Mouse (Mus musculus): ENCODE results near the gene Aamp. TPM values are rescaled to one million over a fixed set of nuclear protein-coding genes. Genes with fewer than 3 reads are reported as not detected.

Aamp gene
- polyA plus RNA-seq, 1 experiment from 2014 or later: 183 TPM

DNA sequence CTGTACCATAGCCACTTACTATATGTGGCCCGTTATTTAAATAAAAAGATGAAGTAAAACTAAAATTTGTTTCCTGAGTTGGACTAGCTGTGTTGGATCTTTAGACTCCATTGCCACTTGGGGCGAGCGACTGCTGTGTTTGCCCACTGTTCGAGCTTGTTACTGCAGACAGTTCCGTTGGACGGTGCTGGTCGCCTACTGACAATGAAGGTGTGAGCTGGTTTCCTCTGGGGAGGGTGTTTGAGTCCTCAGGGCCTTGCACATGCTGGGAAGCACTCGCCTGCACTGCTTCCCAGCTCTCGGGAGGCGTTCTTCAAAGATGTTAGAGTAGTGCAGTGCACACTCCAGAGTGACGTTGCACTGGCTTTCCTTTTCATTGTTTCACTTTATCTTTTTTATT is 44.9 kb downstream of the Aamp start:
- WGBS: 66% methylated on average over 11 of the region's 11 CpGs
- H3K36me3 ChIP-seq: no peaks in the 10 kb centered on the region
- H3K9ac ChIP-seq: no peak overlapping the region
- peaks cover 32% of the 10 kb centered on the region for H3K4me1 ChIP-seq
- H3K27me3 ChIP-seq: no peaks in the 10 kb centered on the region
- ATAC-seq (ENCODE audit: low FRiP score): no peak
- no peak overlapping the region for H3K27ac ChIP-seq
- no peaks in the 10 kb centered on the region for H3K9me3 ChIP-seq (replicated peaks)
- H3K4me2 ChIP-seq (replicated peaks): no peak overlapping the region
- H3K4me3 ChIP-seq: no peak overlapping the region

DNA sequence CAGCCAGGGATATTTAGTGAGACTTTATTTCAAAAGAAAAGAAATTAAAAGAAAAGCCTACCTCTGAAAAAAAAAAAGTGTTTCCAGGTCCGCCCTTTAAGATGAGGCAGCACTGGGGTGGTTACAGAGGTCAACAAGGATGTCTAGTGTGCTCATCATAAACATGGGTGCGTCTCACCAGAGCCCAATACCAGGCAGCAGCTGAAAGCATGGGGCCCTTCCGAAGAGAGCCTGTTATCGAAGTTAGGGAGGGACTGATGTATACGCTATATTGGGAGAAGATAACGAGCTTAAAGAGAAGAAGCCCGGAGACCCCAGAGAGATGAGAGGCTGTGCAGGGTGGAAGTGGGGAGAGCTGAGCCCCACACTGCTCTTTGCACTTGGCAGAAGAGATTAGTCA is 45.4 kb downstream of the Aamp start:
- Histone ChIP-seq H3K27me3 (no peaks in the 10 kb centered on the region), H3K9ac (0 out of 2 replicates have a peak overlapping the region, but pooled peaks have one; percentile 23), H3K4me1 (peaks cover 32% of the 10 kb centered on the region), H3K4me2 (replicated peaks) (no peak overlapping the region; the same call in 1 of the 2 replicates), H3K4me3 (no peak overlapping the region), H3K9me3 (replicated peaks) (no peaks in the 10 kb centered on the region), H3K27ac (no peak overlapping the region), H3K36me3 (no peaks in the 10 kb centered on the region)
- WGBS: 74% methylated on average over 7 of the region's 7 CpGs
- ATAC-seq (ENCODE audit: low FRiP score): no peak

DNA sequence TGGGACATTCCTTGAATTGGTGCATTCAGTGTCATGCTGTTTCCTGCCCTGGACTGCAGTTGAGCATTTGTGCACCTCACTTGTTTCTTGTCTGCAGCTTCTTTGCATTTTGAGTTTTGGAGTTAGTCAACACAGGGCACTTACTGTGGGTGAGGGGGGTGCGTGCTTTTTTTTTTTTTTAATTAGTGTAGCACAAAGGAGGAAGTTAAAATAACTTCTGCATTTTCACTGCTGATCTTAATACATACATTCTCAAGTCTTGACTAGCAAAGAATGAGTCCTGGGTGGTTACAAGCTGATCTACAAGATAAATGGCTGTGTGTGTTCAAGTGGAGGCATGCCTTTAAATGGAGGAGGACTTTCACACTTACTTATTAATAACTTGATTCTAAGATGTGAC is 46.4 kb downstream of the Aamp start:
- H3K4me2 ChIP-seq (replicated peaks): peak overlapping the region; percentile 82
- ATAC-seq (ENCODE audit: low FRiP score): no peak

DNA sequence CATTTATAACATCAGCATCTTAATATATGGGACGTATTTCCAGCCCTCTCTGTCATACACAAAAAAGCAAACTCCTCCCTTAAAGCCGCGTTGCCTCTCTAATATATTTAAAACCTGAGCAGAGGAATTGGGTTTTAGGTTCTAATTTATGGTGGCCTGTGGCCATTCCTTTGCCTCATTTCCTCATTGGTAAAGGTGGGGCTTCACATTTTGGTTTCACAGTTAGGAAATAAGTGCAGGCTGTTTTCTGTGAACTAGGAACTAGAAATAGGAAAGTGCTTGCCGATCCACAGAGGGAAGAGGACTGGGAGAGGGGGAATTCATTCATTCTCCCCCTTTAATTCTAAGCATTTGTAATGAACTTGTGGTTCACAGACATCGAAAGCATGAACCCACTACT is 46.9 kb downstream of the Aamp start:
- ATAC-seq (ENCODE audit: low FRiP score): no peak
- H3K4me1 ChIP-seq: peaks cover 32% of the 10 kb centered on the region
- no peak overlapping the region for H3K27ac ChIP-seq
- peak overlapping the region; percentile 95 for H3K9ac ChIP-seq
- no peaks in the 10 kb centered on the region for H3K9me3 ChIP-seq (replicated peaks)
- WGBS: 56% methylated on average over 5 of the region's 5 CpGs
- no peaks in the 10 kb centered on the region for H3K36me3 ChIP-seq
- H3K4me2 ChIP-seq (replicated peaks): peak overlapping the region; percentile 82
- peak overlapping the region; percentile 76 for H3K4me3 ChIP-seq
- no peaks in the 10 kb centered on the region for H3K27me3 ChIP-seq

More for the DNA sequence above, 46.4 kb downstream of the Aamp start:
- WGBS: 92% methylated on average over 1 of the region's 1 CpGs
- Histone ChIP-seq H3K27ac (no peak overlapping the region), H3K9ac (peak overlapping the region; percentile 95; the same call in 1 of the 2 replicates), H3K9me3 (replicated peaks) (no peaks in the 10 kb centered on the region), H3K27me3 (no peaks in the 10 kb centered on the region), H3K36me3 (no peaks in the 10 kb centered on the region), H3K4me3 (peak overlapping the region; percentile 76), H3K4me1 (peaks cover 32% of the 10 kb centered on the region)

DNA sequence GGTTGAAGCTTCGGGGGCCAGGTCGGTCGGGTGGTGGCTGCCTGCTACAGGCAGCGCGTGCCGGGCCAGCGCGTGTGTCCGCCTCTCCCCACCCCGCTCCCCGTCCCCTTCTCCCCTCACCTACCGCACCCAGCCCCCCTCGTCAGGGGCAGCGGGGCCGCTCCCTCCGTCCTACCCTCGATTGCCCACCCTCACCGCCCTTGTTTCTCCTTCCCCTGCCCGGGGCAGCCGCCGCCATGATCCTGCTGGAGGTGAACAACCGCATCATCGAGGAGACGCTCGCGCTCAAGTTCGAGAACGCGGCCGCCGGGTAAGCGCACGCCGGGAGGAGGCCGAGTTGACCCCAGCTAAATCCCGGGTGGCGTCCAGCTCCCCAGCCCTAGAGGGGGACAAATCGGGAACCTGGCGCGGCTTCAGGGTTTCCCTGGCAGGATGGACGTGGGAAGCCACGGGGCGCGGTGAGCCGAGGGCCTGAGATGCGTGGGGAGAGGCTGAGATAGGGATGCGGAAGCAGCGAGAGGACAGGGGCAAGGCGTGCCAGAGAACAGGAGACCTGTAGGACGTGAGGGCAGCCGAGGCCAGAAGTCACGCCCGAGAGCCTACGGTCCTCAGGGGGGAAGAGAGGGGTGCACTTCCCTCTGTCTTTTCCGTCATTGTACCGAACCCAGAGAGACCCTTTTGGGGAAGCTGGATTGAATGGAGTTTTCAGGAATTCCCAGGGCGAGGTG is 47.8 kb downstream of the Aamp start:
- Histone ChIP-seq H3K4me1 (peaks cover 32% of the 10 kb centered on the region), H3K27me3 (no peaks in the 10 kb centered on the region), H3K27ac (peak overlapping the region; percentile 89), H3K4me2 (replicated peaks) (peak overlapping the region; percentile 82), H3K36me3 (no peaks in the 10 kb centered on the region), H3K9ac (peak overlapping the region; percentile 95), H3K4me3 (peak overlapping the region; percentile 76), H3K9me3 (replicated peaks) (no peaks in the 10 kb centered on the region)
- peak; percentile 84 for ATAC-seq (ENCODE audit: low FRiP score)
- WGBS: under 1% methylated on average over 44 of the region's 57 CpGs

DNA sequence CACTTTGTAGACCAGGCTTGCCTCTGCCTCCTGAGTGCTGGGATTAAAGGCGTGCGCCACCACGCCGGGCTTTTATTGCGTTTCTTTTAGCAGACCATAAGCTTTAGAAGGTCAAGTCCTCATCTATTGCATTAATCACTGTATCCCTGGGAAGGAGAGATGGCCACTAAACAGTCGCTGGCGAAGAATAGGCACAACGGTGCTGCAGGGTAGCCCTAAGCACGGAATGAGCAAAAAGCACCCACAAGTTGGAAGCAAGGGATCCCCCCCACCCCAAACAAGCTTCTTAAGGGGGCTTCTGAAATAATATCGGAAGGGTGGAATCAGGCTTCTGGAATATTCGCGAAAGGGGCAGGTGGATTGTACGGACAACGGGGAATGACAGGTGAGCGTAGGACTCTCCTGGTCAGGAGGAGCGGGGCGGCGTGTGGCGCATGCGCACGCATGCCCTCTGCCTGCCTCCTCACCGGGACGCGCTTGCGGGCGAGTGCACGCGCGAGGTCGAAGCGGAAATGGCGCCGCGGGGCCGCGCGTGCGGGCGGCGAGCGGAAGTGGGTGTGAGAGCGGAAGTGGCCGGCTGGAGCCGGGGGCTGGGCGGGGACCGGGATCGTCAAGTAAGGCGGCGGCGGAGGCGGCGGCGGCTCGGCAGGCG is 48.5 kb downstream of the Aamp start, which contains the start of gene Arpc2:
TSS of gene Arpc2 (plus strand) at position 147 of the 652 bp plus-strand sequence.
- Histone ChIP-seq H3K36me3 (no peaks in the 10 kb centered on the region), H3K4me1 (peaks cover 32% of the 10 kb centered on the region), H3K4me3 (peak within 1 kb of the TSS; percentile 76), H3K27ac (peak within 1 kb of the TSS; percentile 89), H3K27me3 (no peaks in the 10 kb centered on the region), H3K9me3 (replicated peaks) (no peaks in the 10 kb centered on the region), H3K9ac (peak within 1 kb of the TSS; percentile 95), H3K4me2 (replicated peaks) (peak within 1 kb of the TSS; percentile 82)
- under 1% methylated on average over 54 of the region's 55 CpGs for WGBS
- ATAC-seq (ENCODE audit: low FRiP score): peak; percentile 95

DNA sequence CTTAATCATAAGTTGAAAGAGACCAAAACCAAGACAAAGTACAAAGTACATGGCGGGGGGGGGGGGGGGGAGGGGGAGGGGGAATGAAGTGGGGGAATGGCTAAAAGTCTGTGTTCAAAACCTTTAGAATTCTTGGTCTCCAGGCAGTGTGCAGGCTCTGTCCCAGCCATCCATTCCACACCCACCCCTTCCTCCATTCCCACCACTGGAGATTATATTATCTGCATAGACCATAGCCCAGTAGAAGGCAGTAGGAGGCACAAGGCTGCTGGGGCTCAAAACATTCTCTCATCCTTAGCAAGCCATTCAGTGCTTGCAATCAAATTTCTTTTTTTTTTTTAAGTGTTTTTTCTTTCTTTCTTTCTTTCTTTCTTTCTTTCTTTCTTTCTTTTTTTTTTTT is 53.5 kb downstream of the Aamp start:
- ATAC-seq (ENCODE audit: low FRiP score): no peak
- H3K9ac ChIP-seq: no peak overlapping the region
- no peak overlapping the region for H3K4me3 ChIP-seq
- no peaks in the 10 kb centered on the region for H3K4me1 ChIP-seq
- no peaks in the 10 kb centered on the region for H3K9me3 ChIP-seq (replicated peaks)
- no CpG with 5 or more reads among the region's 1 CpGs for WGBS
- H3K36me3 ChIP-seq: no peaks in the 10 kb centered on the region
- no peak overlapping the region for H3K4me2 ChIP-seq (replicated peaks)
- H3K27ac ChIP-seq: no peak overlapping the region
- H3K27me3 ChIP-seq: no peaks in the 10 kb centered on the region

DNA sequence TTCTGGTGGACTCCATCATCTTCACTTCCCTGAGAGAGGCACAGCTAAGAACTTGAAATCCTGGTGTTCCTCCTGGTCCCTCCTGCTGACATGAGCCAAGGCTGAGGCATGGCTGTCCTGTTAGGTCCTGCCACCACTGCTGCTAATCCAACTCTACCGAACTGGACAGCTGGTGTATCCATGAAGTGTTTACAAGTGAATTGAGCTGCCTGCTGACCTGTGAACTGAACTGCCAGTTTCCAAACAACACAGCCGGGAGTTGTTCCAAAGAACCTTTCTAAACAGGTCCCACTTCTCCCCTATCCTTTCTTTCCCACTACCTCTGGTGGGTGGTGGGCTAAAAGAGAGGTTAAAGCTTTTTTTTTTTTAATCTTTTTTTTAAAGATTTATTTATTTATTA is 54.6 kb downstream of the Aamp start:
- H3K27ac ChIP-seq: no peak overlapping the region
- ATAC-seq (ENCODE audit: low FRiP score): no peak
- H3K4me2 ChIP-seq (replicated peaks): no peak overlapping the region
- no peak overlapping the region for H3K9ac ChIP-seq
- H3K4me1 ChIP-seq: no peaks in the 10 kb centered on the region
- no peaks in the 10 kb centered on the region for H3K27me3 ChIP-seq
- 74% methylated on average over 2 of the region's 2 CpGs for WGBS
- H3K36me3 ChIP-seq: no peaks in the 10 kb centered on the region
- no peaks in the 10 kb centered on the region for H3K9me3 ChIP-seq (replicated peaks)
- H3K4me3 ChIP-seq: no peak overlapping the region

Other genes starting within 250 kb of the Aamp start
- 26.1 and 28.3 TPM in 2 replicates for gene Tns1, start 160.3 kb downstream of the Aamp start, polyA plus RNA-seq (2016; fragmentation: Nextera tagmentation; extraction: Ambion mirVana)
- 0.46 and 0.60 TPM in 2 replicates for gene Rufy4, start 159.2 kb downstream of the Aamp start, polyA plus RNA-seq (2016; fragmentation: Nextera tagmentation; extraction: Ambion mirVana)
- not detected in 2 replicates for gene Cxcr2, start 130.7 kb downstream of the Aamp start, polyA plus RNA-seq (2016; fragmentation: Nextera tagmentation; extraction: Ambion mirVana)
- gene Cxcr1, start 90.1 kb downstream of the Aamp start, polyA plus RNA-seq (2016; fragmentation: Nextera tagmentation; extraction: Ambion mirVana): not detected in 2 replicates
- 370 and 394 TPM in 2 replicates for gene Arpc2, start 48.7 kb downstream of the Aamp start, polyA plus RNA-seq (2016; fragmentation: Nextera tagmentation; extraction: Ambion mirVana)
- gene Gpbar1, start 6.2 kb downstream of the Aamp start, polyA plus RNA-seq (2016; fragmentation: Nextera tagmentation; extraction: Ambion mirVana): 0.19 TPM in 1 of 2 replicates, not detected in the other
- 94.0 and 97.8 TPM in 2 replicates for gene Pnkd, start 192 bp upstream of the Aamp start, polyA plus RNA-seq (2016; fragmentation: Nextera tagmentation; extraction: Ambion mirVana)
- 11.7 and 13.4 TPM in 2 replicates for gene Tmbim1, start 20.9 kb upstream of the Aamp start, polyA plus RNA-seq (2016; fragmentation: Nextera tagmentation; extraction: Ambion mirVana)
- gene Catip, start 77.4 kb upstream of the Aamp start, polyA plus RNA-seq (2016; fragmentation: Nextera tagmentation; extraction: Ambion mirVana): 1.4 and 1.5 TPM in 2 replicates
- 2.0 and 2.2 TPM in 2 replicates for gene Slc11a1, start 90.5 kb upstream of the Aamp start, polyA plus RNA-seq (2016; fragmentation: Nextera tagmentation; extraction: Ambion mirVana)
- 38.8 and 39.2 TPM in 2 replicates for gene Ctdsp1, start 106.8 kb upstream of the Aamp start, polyA plus RNA-seq (2016; fragmentation: Nextera tagmentation; extraction: Ambion mirVana)
- gene Vil1, start 124.6 kb upstream of the Aamp start, polyA plus RNA-seq (2016; fragmentation: Nextera tagmentation; extraction: Ambion mirVana): 0.09 and 0.14 TPM in 2 replicates
- gene Cnot9, start 221.3 kb upstream of the Aamp start, polyA plus RNA-seq (2016; fragmentation: Nextera tagmentation; extraction: Ambion mirVana): 61.4 and 61.9 TPM in 2 replicates